Mouse (Mus musculus) G1E-ER4 (cell line): ENCODE results near the gene Ptpn3. TPM values are rescaled to one million over a fixed set of nuclear protein-coding genes. Genes with fewer than 3 reads are reported as not detected.

Source experiments
- GATA1 ChIP-seq: IDR thresholded peaks from one replicate; pipeline ENCODE4 v1.8.0; 2012; ENCODE audit warnings: low read length, inconsistent platforms
- polyA plus RNA-seq: library from polyadenylated mRNA; stranded (reverse); fragments of >175 nt; gene quantifications from 2 replicates; pipeline ENCODE4 v1.2.3, GENCODE M21; 2012

The Ptpn3 gene
- polyA plus RNA-seq, 1 experiment: not detected

DNA sequence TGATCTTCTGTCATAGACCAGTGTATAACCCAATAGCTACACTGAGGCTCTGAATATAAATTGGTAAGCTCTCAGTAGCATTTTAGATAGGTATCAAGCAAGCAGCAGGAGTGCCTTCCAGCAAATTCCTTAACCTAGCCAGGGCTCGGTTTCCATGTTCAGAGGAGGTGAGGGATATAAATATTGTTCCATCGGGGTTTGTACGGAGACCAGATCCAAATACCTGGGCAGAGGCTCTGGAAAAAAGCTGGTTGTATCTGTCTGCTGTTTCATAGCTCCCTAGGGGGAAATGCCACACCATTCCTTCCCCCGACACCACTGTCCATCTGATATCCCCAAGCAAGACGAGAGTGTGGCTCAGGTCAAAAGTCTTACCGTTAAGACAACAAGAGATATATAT, 47.2 kb downstream of the Ptpn3 start:
- TF ChIP-seq GATA1: no peak

DNA sequence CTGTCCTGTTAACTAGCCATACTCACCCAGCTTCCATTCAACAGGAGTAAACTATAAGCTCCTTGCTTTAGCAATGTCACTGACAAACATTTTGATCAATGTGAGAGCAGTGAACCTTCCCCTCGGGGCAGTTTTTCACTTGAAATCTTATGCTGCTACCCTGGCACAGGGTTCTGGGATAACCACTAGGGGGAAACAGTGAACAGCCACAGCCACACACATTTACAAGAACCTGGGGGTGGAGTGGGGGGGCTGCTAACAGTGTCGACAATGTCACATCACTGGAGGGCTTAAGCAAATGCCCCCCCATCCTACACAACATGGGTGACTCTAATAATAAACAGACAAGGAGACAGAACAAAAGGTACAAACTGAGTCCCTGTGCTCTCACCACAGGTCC, 51.0 kb downstream of the Ptpn3 start:
- no peak for TF ChIP-seq GATA1

DNA sequence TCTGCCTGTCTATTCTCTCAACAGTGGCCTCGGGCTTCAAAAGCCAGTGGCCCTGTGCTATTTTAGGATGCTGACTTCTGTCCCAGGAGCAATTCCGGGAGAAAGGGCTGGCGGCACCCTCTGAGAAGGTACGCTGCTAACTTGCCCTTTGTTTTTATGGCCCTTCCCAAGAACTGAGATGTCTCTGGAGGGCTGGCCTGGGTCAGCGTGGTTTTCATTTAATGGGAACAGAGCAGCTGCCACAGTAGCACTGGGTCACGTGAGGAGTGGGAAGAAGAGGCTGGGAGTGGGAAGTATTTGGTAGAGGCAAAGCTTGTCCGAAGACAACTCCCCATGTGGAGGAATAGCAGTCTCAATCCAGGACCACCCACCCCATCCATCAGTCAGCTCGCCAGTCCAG, 52.5 kb downstream of the Ptpn3 start:
- TF ChIP-seq GATA1: no peak

DNA sequence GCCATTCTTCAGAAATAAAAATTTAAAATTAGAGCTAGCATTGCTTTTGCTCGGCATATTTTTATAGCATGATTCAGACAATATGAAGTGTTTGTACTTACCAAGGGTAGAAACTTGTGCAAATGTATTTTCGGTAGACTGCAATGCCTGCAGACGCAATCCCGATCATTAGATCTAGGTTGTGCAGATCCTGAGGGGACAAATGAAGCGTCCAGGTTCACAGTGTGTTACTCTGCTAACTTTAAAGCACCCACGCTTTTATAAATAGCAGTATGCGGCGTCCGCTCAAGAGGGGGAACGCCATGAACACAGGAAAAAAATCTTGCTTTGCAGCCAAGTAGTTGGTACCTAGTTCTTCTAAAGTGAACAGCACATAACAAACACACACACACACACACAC, 56.8 kb downstream of the Ptpn3 start:
- no peak for TF ChIP-seq GATA1

DNA sequence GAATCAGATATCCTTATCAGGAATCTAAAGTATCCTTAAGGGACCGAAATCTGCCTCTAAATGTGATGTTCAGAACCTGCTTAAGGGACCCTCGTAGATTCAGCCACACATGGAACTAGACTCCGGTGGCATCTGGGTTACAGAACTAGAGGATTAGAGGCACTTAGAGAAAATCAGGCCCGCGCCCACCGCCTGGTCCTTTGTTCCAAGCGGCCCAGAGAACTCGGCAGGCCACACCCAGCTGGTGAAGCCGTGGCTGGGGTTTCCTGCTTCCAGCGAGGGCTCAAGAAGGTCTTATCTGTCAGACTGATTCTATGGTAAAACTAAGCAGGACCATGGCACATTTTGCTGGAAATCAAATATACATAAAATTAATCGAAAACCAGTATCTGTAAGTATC, 58.3 kb downstream of the Ptpn3 start:
- TF ChIP-seq GATA1: no peak

DNA sequence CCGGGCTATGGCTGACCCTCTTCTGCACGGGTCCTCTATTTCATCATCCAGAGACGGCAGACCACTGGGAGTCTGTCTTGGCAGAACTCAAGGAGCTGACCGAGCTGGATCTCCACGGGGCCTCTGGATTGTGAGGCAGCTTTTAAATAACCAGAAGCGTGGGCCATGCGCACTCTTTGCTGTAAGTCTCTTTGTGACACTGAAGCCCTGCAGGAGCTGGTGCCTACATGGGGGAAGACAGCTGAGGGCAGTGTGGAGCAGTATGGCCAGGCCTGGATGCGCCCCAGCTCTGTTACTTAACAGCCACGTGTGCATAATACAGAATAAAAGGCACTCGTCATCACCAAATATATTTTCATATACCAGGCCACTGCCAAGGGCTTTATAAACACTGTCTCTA, 60.7 kb downstream of the Ptpn3 start:
- TF ChIP-seq GATA1: no peak

DNA sequence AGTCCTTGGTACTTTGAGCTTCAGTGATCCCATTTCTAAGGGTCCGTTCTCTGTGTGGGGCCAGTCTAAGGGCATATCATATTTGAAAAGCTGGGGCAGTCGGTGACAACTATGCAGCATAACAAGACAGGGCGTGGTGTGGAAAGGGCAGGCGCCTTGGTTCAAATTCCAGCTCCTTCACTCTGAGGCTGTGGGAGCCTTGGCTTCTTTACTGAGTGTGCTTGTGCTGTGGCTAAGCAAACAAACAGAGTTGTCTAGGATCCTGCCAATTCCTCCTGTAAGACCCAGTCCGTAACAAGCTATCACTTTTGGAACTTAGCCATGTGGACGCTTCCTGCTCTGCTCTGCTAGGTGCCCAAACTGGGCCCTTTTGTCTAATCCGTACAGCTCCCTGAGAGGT, 61.5 kb downstream of the Ptpn3 start:
- TF ChIP-seq GATA1: no peak

DNA sequence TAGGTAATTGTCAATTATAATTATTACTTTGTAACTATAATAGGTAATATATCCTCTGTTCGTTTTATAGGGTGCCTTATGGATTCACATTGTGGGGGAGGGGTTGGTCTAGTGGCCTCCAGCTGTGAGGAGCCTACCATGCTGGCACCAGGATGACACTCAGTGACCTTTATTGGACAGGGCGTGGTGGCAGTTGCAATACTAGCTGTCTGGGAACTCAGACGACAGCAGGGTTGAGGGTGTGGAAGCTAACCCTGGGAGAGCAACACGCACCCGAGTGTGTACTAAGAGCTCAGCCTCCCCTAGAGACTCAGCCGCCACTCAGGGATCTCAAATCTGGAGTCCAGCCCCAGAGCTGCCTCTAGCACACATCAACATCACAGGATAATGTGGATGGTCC, 62.5 kb downstream of the Ptpn3 start:
- no peak for TF ChIP-seq GATA1

DNA sequence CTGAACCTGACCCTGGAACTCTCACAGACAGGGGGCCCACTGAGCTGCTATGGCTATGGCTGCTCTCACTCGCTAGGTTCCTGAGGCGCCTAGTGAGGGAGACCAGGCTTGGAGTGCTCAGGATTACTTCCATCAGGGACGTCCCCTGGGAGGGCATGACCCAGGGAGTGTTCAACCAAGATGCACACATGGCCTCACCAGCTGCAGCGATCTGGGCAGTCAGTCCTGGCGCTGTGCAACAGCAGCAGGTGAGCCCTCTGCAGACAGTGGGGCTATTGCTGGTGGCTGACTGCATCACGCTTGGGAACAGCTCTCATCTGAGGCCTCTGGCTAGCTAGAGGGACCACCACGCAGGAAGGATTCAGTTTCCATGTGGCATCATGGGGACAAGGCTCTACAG, 63.5 kb downstream of the Ptpn3 start:
- no peak for TF ChIP-seq GATA1

DNA sequence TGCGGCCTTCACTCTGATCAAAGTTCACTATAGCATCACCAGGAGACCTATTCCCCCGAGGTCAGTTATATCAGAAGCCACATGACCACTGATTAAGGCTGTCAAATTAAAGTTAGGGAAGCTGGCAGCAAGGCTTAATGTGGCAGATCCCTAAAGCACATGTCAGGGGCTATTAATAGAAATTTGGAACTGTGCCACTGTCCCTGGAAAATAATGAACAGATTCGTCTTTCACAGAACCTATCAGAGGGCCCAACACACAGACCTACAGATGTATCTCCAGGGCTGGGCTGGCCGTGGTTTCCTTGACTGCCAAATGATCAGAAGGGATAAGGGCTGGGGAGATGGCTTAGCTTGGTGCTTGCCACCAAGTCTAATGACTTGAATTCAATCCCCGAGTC, 65.1 kb downstream of the Ptpn3 start:
- TF ChIP-seq GATA1: no peak

DNA sequence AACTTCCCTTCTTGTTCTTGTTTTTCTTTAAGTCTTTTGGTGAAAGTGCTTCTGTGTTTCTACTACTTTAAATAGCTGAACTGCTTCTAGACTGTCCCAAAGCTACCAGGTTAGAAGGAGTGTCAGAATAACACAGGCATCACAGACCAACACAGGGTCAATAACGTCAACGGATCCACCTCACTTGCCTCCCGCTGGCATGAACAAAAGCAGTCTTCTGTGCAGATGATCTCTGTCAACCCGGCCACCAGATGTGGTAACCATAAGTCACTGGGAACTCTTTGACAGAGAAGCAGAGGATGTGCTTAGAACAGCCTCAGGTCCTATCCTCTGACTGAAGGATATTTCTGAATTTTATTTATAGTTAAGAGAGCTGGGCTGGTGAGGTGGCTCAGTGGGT, 65.9 kb downstream of the Ptpn3 start:
- TF ChIP-seq GATA1: no peak

DNA sequence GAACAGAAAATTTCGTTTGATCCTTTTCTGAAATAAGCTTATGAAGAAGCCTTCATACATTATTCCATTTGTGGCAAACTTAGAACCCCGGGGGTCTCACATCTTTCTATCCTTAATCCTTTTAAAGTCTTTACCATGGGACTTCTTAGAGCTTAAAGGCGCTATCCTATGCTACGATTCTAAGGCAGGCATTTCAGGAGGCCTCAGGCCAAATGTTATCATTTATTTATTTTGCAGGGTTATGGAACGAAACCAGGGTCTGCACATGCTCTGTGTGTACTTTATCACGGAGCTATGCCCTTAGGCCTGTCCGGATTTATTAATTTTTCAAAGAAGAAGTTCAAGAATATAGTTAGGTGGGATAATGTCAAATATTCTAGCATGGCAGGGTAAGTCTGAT, 67.3 kb downstream of the Ptpn3 start:
- TF ChIP-seq GATA1: no peak

DNA sequence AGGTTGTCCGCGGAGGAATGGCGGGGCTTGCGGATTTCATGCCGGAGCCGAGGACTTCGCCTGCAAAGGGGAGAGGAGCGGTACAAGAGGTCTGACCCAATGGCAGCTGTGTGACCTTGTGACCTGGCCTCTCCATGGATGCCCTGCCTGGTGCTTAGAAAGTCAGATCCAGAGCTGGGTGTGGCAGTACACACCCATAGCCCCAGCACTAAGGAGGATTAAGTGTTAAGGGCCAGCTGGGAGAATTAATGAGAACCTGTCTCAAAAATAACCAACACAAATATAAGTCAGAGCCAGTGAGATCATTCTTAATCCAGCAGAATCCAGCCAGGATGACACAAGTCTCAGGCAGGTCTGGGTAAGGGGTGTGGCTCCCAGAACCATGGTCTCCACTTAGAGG, 69.2 kb downstream of the Ptpn3 start:
- TF ChIP-seq GATA1: no peak

DNA sequence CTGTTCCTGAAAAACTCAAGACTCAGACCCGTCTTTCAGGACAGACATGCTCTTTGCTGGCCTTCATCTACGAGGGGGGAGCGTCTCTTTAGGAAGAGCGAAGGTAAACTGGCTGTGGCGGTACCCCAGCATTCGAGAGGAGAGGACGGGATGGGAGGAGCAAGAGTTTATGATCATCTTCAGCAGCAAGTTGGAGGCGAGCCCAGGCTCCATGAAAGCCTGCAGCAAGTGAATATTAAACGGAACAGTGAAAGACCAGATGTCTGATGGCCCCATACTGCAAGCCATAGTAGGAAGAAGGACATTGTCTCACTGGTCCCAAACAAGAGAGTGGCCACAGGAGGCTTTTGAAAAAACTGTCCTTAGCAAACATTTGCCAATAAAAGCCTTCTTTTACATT, 70.3 kb downstream of the Ptpn3 start:
- TF ChIP-seq GATA1: no peak

DNA sequence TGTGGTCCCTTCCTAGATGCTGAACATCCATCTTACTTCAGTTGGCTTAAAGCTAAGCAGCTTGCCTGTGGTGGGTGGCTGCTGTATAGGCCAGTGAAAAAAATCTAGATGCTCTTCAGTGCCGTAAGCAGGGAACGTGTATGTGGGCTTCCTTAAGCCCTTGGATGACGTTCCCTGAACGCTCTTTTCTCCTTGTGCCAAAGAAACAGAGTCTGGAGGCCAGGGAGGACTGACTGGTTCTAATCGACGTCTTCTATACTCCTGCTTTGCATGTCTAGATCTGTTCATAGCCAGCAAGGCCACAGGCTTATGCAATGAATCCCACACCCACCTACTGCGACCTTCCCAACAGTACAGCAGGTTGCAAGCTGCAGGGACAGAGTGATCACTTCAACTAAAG, 71.3 kb downstream of the Ptpn3 start:
- TF ChIP-seq GATA1: no peak

DNA sequence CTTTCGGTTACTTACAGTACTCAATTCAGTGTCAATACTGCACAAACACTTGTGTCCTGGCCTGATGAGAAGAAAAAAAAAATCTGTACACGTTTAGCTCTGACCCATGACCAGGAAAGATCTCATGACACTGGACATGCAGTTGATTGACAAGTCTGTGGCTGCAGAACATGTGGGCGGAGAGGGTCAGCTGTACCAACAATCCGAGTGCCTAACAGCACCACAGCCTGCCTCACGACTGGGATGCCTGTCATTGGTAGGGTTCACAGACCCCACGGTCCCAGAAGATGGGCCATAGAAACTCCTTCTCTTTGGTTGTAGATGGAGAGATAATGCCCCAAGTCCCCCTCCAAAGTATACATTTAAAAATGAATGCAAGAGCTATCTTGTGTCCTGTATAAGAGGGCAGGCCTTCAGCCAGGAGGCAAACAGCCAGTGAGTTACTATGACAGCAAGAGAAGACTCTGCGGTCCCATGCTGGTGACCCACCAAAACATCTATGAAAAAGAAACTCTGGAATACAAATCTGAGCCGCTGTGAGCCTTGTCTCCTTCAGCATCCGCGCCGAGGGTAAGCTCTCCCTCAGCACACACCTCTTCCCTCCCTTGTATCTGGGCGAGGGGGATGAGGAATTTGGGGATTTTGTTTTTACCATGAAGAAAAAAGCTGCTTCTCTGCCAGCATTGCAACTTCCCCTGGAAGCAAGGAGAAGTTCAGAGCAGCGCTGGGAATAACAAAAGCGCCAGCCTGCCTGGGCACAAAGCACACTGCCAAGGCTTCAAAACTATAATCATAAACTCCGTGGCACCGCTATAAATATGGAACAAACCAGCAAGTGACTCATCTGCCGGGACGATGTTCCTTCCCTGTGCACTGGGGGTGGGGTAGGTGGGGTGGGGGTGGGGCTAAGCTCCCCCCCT, 72.8 kb downstream of the Ptpn3 start:
- TF ChIP-seq GATA1: no peak

DNA sequence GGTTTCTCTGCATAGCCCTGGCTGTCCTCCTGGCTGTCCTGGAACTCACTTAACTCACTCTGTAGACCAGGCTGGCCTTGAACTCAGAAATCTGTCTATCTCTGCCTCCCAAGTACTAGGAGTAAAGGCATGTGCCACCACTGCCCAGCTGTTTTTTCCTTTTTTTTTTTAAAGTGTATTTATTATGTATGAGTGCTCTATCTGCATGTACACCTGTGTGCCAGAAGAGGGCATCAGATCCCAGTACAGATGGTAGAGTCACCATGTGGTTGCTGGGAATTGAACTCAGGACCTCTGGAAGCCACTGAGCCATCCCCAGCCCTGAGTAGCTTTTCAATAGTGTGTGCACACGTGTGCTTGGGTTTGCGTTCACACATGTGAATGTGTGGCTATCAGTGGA, 76.9 kb downstream of the Ptpn3 start:
- TF ChIP-seq GATA1: no peak

DNA sequence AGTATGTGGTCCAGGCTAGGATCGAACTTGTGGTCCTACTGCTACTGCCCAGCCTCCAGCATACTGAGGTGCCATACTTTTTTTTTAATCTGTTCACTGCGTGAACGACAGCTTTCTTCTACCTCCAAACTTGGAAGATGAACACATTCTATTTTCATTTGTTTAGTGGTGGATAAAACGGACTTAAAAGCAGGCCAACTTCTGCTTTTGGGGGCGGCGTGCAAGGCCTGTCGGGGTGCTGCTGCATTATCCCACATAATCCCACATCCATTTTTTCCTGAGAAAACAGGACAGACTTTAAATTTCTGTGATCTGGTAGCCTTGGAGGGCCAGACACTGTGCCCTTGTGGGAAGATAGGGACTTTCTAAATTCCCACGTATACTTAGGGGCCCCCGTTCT, 83.9 kb downstream of the Ptpn3 start:
- no peak for TF ChIP-seq GATA1
